Mouse (Mus musculus) CH12.LX (cell line): ENCODE measurements at regions not wholly inside any gene's neighbourhood (a gene's known extent, or its start where the extent isn't known, plus 50 kb on each side); places are given as distances from the start of the nearest gene placed in this dataset.

Source experiments
- DNase-seq: peaks from one replicate; pipeline ENCODE4 v3.0.0-alpha.2; 2013; ENCODE audit errors: extremely low read depth
- H3K27ac ChIP-seq: 2 replicates; pipeline ENCODE4 v1.5.1; 2012; ENCODE audit warnings: low read depth, mild to moderate bottlenecking, control low read depth, moderate library complexity; ENCODE audit not compliant: insufficient read depth
- H3K27me3 ChIP-seq: replicated peaks from 2 replicates; pipeline ENCODE3; 2012; ENCODE audit warnings: inconsistent platforms
- H3K36me3 ChIP-seq, 2 experiments: replicated peaks in 1 of 2; 2 replicates each; pipeline versions ENCODE3 to v1.6.1; 2012; ENCODE audit warnings: inconsistent platforms in 1 of 2, low read length in 1 of 2, mild to moderate bottlenecking in 1 of 2, mixed read lengths in 1 of 2, moderate library complexity in 1 of 2; ENCODE audit not compliant: control insufficient read depth in 1 of 2, insufficient read depth in 1 of 2
- H3K4me1 ChIP-seq, 2 experiments: 2 replicates each; pipeline ENCODE4 v1.6.1; 2012; ENCODE audit warnings: inconsistent platforms in 1 of 2, moderate library complexity in 1 of 2; ENCODE audit not compliant: insufficient read depth in 2 of 2, control insufficient read depth in 1 of 2
- H3K4me2 ChIP-seq: 2 replicates; pipeline ENCODE4 v1.6.1; 2012; ENCODE audit warnings: low read depth, mild to moderate bottlenecking, control low read depth; ENCODE audit not compliant: poor library complexity, insufficient read depth, severe bottlenecking
- H3K4me3 ChIP-seq, 3 experiments: fragments of 150-350 bp in 1 of 3; sonication (generic) in 1 of 3; replicated peaks in 1 of 3; 2 replicates each; pipeline versions ENCODE3 to v1.5.1; 2011 to 2012; ENCODE audit warnings: low read depth in 2 of 3, low read length in 2 of 3, mild to moderate bottlenecking in 2 of 3, moderate library complexity in 2 of 3, control low read depth in 1 of 3, improper control_type of control experiment in 1 of 3, inconsistent platforms in 1 of 3, mixed read lengths in 1 of 3; ENCODE audit not compliant: poor library complexity in 1 of 3
- H3K79me2 ChIP-seq: replicated peaks from 2 replicates; pipeline ENCODE4 v1.6.1; 2012; ENCODE audit warnings: mild to moderate bottlenecking, moderate library complexity; ENCODE audit not compliant: control insufficient read depth, poor library complexity, insufficient read depth, severe bottlenecking; ENCODE audit errors: extremely low read depth
- H3K9ac ChIP-seq: 2 replicates; pipeline ENCODE4 v1.6.1; 2012; ENCODE audit warnings: low read depth, mild to moderate bottlenecking, control low read depth, moderate library complexity; ENCODE audit not compliant: insufficient read depth
- H3K9me3 ChIP-seq: replicated peaks from 2 replicates; pipeline ENCODE3; 2012; ENCODE audit warnings: low read length, inconsistent platforms, mixed read lengths
- CHD2 ChIP-seq: IDR thresholded peaks from 2 replicates; pipeline ENCODE4 v1.6.1; 2011; ENCODE audit warnings: low read length, improper control_type of control experiment
- EP300 ChIP-seq: IDR thresholded peaks from 2 replicates; pipeline ENCODE4 v1.6.1; 2011; ENCODE audit warnings: low read length, improper control_type of control experiment
- JUN ChIP-seq: IDR thresholded peaks from 2 replicates; pipeline ENCODE4 v1.6.1; 2011; ENCODE audit warnings: low read depth, mild to moderate bottlenecking, low read length, improper control_type of control experiment, moderate library complexity; ENCODE audit not compliant: insufficient read depth
- MAFK ChIP-seq: IDR thresholded peaks from 2 replicates; pipeline ENCODE4 v1.6.1; 2011; ENCODE audit warnings: low read length, improper control_type of control experiment; ENCODE audit not compliant: insufficient replicate concordance
- MEF2A ChIP-seq: IDR thresholded peaks from 2 replicates; pipeline ENCODE4 v1.6.1; 2014; ENCODE audit warnings: low read depth, mild to moderate bottlenecking, inconsistent platforms, low read length, improper control_type of control experiment, borderline replicate concordance
- NELFE ChIP-seq: IDR thresholded peaks from 2 replicates; pipeline ENCODE4 v1.6.1; 2011; ENCODE audit warnings: low read depth, low read length, improper control_type of control experiment
- PAX5 ChIP-seq: IDR thresholded peaks from 2 replicates; pipeline ENCODE4 v1.6.1; 2012; ENCODE audit warnings: low read length, inconsistent platforms, mixed read lengths
- RAD21 ChIP-seq: IDR thresholded peaks from 2 replicates; pipeline ENCODE4 v1.6.1; 2011; ENCODE audit warnings: low read depth, mild to moderate bottlenecking, low read length, improper control_type of control experiment, moderate library complexity
- dilution Hi-C: fragments of 300-500 bp; cut with MboI; formaldehyde crosslinking; loops from 2 replicates; pipeline ENCODE4 v1.14.3; 2020; ENCODE audit warnings: low sequenced_read_pairs; ENCODE audit not compliant: extremely low pct_unique_long_range_greater_than_20kb, extremely low pct_ligation_motif_present
- in situ Hi-C: fragments of 300-500 bp; cut with MboI; formaldehyde crosslinking; loops from 3 replicates; pipeline ENCODE4 v1.14.3; 2019; ENCODE audit warnings: low sequenced_read_pairs, low pct_ligation_motif_present, low pct_unique_long_range_greater_than_20kb, mixed read lengths

DNA sequence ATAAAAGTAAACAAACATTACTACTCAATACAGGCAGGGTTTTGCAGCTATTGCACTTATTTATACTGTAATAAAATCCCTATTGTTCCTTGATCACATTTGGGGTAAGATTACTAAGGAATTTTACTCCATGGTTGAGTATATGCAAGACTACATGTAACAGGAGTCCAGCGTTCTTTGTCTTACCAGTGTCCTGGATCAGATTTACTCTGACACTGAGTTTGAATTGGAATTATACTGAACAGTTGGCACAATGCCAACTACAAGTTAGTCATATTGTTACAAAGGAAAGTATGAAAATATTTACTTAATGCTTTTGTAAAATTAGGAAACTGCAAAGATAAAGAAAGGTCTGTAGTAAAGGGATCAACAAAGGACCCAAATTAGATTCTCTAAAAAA, 178.4 kb downstream of the Gm9733 start:
- no peak overlapping the region for H3K9ac ChIP-seq
- H3K4me2 ChIP-seq, result no peak overlapping the region; the same call in 1 of the 2 replicates

DNA sequence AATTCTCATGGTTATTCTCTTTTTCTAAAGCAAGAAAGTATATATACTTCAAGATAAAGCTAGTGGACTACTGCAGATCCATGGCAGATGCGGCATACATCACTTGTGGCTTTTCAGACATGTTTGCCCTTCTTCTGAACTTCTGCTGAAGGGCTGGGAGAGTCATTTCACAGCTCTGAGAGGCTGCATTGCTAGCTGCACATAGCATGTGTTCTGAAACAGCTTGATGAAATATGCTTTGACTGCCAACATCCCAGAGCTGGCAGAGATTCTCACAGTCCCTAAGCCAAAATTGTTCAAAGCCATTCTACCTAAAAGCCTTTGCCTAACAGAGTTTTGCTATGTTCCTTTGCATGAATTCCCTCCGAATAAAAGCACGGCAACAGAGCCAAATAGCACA, 177.9 kb downstream of the Gm9733 start:
- Histone ChIP-seq H3K4me3 (no peak overlapping the region), H3K9ac (no peak overlapping the region), H3K4me2 (no peak overlapping the region; the same call in 1 of the 2 replicates), H3K79me2 (no peaks in the 10 kb centered on the region), H3K27me3 (no peaks in the 10 kb centered on the region), H3K9me3 (no peaks in the 10 kb centered on the region), H3K4me1 (peaks cover 6 to 28% of the 10 kb centered on the region in 2 experiments; a peak in 3 of 4 replicates), H3K27ac (no peak overlapping the region), H3K36me3 (no peaks in the 10 kb centered on the region)
- dilution Hi-C loops, result no loop called here
- no peak for DNase-seq
- TF ChIP-seq JUN, result no peak
- no peak for TF ChIP-seq NELFE
- in situ Hi-C loops, result no loop called here

More for the DNA sequence above, 178.4 kb downstream of the Gm9733 start:
- dilution Hi-C loops, result no loop called here
- Histone ChIP-seq H3K9me3 (no peaks in the 10 kb centered on the region), H3K27me3 (no peaks in the 10 kb centered on the region), H3K79me2 (no peaks in the 10 kb centered on the region), H3K4me3 (no peak overlapping the region), H3K4me1 (peaks cover 6 to 28% of the 10 kb centered on the region in 2 experiments; a peak in 3 of 4 replicates), H3K27ac (no peak overlapping the region), H3K36me3 (no peaks in the 10 kb centered on the region)
- no peak for DNase-seq
- in situ Hi-C loops, result no loop called here
- TF ChIP-seq CHD2 (no peak), EP300 (no peak), MEF2A (no peak), MAFK (no peak), RAD21 (no peak)

DNA sequence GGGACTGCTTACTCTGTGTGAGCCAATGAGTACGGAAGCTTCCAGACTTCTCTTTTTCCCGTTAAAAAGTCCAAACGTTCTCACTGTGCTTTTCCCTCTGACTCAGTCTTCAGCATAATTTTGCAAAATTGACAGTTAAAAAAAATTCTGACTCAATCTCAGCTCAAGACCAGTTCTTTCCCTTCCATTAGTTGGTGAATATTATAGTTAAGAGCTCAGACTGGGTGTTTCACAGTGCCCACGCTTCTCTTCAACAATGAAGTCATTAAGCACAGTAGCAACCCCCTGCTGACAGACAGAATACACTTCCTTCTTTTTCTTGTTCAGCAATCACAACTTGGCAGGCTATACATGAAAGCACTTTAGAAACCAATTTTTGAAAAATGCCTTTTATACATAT, 175.4 kb downstream of the Gm9733 start:
- H3K27ac ChIP-seq, result no peak overlapping the region
- H3K36me3 ChIP-seq, result no peaks in the 10 kb centered on the region
- H3K9me3 ChIP-seq, result no peaks in the 10 kb centered on the region
- peaks cover 8 to 21% of the 10 kb centered on the region in 2 experiments for H3K4me1 ChIP-seq
- H3K9ac ChIP-seq, result no peak overlapping the region
- TF ChIP-seq PAX5, result no peak
- no peak for TF ChIP-seq EP300
- DNase-seq, result no peak
- dilution Hi-C loops, result no loop called here
- H3K4me3 ChIP-seq, result no peak overlapping the region
- H3K4me2 ChIP-seq, result peak overlapping the region; percentile 6; the same call in 1 of the 2 replicates
- in situ Hi-C loops, result no loop called here
- H3K79me2 ChIP-seq, result no peaks in the 10 kb centered on the region
- no peaks in the 10 kb centered on the region for H3K27me3 ChIP-seq
